Mouse (Mus musculus): ENCODE data around the gene Ccdc27.

DNA sequence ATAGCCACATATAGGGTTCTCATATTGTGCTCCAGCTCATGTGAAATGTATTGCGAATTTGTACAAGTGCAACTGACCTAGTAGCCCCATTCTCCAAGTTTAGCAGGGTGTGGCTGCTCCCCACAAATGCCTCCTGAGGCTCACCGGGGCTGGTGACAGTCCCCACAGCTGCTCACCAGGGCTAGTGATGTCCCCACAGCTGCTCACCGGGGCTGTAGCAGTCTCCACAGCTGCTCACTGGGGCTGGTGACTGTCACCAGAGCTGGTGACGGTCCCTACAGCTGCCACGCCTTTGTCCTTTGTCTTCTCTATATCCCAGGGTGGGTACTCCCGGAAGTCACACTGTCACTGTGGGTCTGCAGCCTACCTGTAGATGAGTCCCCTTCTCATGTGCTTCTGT, 36.2 kb downstream of the Ccdc27 start:
- TF ChIP-seq ZNF384 (IDR thresholded peaks at IDR 0.05; ENCODE audit: low read depth, low read length) (no peak), ZC3H11A (IDR thresholded peaks at IDR 0.05; ENCODE audit: borderline replicate concordance, low read depth, low read length) (no peak), MAFK (IDR thresholded peaks at IDR 0.05; ENCODE audit: insufficient read depth, low read depth, low read length) (no peak), HCFC1 (IDR thresholded peaks at IDR 0.05; ENCODE audit: borderline replicate concordance, insufficient read depth, low read length) (no peak), CHD2 (IDR thresholded peaks at IDR 0.05; ENCODE audit: low read depth, low read length) (no peak)

Measured in ES-E14 (cell line).